Mouse (Mus musculus): Measurements from ENCODE around the gene Abi1. TPM values are rescaled to one million over a fixed set of nuclear protein-coding genes. Genes with fewer than 3 reads are reported as not detected.
A peak's percentile ranks its signal among the peaks of the same experiment; 100 is the strongest.

Abi1 gene
- 42.3 and 44.4 TPM in 2 replicates for polyA plus RNA-seq (2016; fragmentation: Nextera tagmentation; extraction: Ambion mirVana)

DNA sequence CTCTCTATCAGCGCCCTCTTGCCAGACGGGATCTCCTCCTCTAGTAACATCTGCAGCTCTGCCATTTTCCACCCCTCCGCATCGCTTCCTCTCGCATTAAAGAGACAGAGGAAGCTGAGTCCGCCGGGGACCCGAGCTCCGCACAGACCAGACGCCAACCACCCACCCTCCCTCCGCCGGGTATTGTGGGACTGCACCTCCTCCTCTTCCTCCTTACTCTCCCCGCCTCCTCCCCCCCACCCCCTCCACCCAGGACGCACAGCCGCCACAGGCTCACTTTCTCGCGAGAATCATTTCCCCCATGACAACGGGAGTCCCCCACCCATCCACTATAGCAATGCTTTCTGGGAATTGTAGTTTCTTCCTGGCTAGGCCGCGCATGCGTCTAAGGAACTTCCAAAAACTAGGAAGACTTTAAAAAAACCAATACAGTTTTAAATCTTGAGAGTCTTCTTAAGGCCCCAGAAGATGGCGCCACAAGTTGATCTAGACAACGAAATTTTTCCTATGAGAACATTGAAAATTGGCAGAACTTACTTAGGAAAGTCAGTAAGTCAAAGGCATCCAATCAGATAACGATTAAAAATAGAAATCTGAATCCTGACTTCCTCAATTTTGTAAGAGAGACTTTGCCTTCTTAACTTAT lies at the start of gene Abi1:
Gene Abi1 (minus strand): TSS at position 241 of the 646 bp plus-strand sequence.
- Histone ChIP-seq H3K36me3 (no peaks in the 10 kb centered on the region), H3K4me2 (replicated peaks) (peak within 1 kb of the TSS; percentile 81), H3K27me3 (no peaks in the 10 kb centered on the region), H3K27ac (peak within 1 kb of the TSS; percentile 97), H3K4me1 (0 out of 2 replicates have a peak, but pooled peaks cover 7% of the 10 kb centered on the region), H3K9ac (peak within 1 kb of the TSS; percentile 97), H3K9me3 (no peaks in the 10 kb centered on the region), H3K4me3 (peak within 1 kb of the TSS; percentile 95)
- ATAC-seq (ENCODE audit: insufficient number of reproducible peaks, insufficient read depth, low FRiP score, low TSS enrichment), result peak; percentile 97
- WGBS, result 3% methylated on average over 24 of the region's 24 CpGs

DNA sequence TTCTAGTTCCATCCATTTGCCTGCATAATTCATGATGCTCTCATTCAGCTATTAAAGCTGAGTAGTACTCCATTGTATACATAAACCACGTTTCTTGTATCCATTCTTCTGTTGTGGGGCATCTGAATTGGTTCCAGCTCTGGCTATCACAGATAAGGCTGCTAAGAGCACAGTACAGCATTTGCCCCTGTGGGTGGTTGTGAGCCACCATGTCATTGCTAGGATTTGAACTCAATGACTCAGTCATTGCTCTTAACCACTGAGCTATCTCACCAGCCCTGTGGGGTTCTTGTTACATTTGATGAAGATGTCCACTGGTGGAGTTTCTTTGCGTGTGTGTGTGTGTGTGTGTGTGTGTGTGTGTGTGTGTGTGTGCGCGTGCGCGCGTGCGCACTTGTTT lies 44.5 kb upstream of the Abi1 start:
- ATAC-seq (ENCODE audit: insufficient number of reproducible peaks, insufficient read depth, low FRiP score, low TSS enrichment), result no peak
- Histone ChIP-seq H3K27ac (no peak overlapping the region), H3K4me2 (replicated peaks) (no peak overlapping the region), H3K4me1 (no peaks in the 10 kb centered on the region), H3K9ac (no peak overlapping the region), H3K36me3 (peaks cover 22% of the 10 kb centered on the region), H3K9me3 (no peaks in the 10 kb centered on the region), H3K27me3 (no peaks in the 10 kb centered on the region), H3K4me3 (no peak overlapping the region)
- WGBS, result 96% methylated on average over 8 of the region's 8 CpGs

DNA sequence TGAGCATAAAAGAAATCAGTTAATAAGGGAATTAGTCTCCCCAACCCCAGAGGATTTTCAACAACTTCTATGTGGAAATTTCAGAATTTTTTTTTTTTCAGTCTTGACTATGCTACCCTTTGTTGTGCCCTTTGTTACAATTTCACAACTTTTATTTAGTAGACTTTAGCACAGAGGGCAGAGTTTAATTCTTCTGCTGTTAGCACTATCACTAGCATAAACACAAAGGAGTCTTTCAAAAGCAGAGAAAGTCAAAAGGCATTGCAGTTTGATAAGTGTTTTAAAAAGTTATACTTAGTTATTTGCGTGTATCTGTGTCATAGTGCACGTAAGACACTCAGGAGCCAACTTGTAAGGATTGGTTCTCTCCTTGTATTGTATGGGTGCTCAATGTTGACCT lies 38.5 kb upstream of the Abi1 start:
- Histone ChIP-seq H3K36me3 (peaks cover 30% of the 10 kb centered on the region), H3K9me3 (no peaks in the 10 kb centered on the region), H3K4me2 (replicated peaks) (no peak overlapping the region), H3K27me3 (no peaks in the 10 kb centered on the region), H3K4me3 (no peak overlapping the region), H3K4me1 (no peaks in the 10 kb centered on the region), H3K9ac (no peak overlapping the region), H3K27ac (no peak overlapping the region)
- ATAC-seq (ENCODE audit: insufficient number of reproducible peaks, insufficient read depth, low FRiP score, low TSS enrichment), result no peak
- WGBS, result 97% methylated on average over 2 of the region's 2 CpGs

DNA sequence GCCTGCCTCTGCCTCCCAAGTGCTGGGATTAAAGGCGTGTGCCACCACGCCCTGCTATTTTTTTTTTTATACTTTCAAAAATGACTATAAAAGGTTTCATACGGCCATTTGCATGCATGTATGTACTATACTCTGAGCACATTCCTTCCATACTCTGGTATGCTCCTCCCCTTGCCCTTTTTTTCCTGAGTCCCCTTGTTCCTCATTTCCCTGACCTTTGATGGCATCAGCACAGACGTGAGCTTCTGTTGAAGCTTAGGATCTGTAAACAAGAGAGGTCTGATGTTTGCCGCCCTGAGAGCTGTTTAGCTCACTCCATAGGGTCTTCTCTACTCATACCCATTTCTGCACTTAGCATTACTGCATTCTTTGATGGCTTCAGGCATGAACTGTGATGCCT lies 37.7 kb upstream of the Abi1 start:
- no peaks in the 10 kb centered on the region for H3K4me1 ChIP-seq
- no peak for ATAC-seq (ENCODE audit: insufficient number of reproducible peaks, insufficient read depth, low FRiP score, low TSS enrichment)
- H3K9ac ChIP-seq, result no peak overlapping the region
- H3K4me2 ChIP-seq (replicated peaks), result no peak overlapping the region
- no peak overlapping the region for H3K27ac ChIP-seq
- no peak overlapping the region for H3K4me3 ChIP-seq
- peaks cover 30% of the 10 kb centered on the region for H3K36me3 ChIP-seq
- no peaks in the 10 kb centered on the region for H3K9me3 ChIP-seq
- WGBS, result 84% methylated on average over 5 of the region's 5 CpGs
- no peaks in the 10 kb centered on the region for H3K27me3 ChIP-seq

- no peak for ATAC-seq (ENCODE audit: insufficient number of reproducible peaks, insufficient read depth, low FRiP score, low TSS enrichment)
- H3K27me3 ChIP-seq, result no peaks in the 10 kb centered on the region
- H3K9me3 ChIP-seq, result no peaks in the 10 kb centered on the region
- H3K9ac ChIP-seq, result no peak overlapping the region
- no peaks in the 10 kb centered on the region for H3K4me1 ChIP-seq
- H3K36me3 ChIP-seq, result peaks cover 30% of the 10 kb centered on the region
- H3K4me2 ChIP-seq (replicated peaks), result no peak overlapping the region
- H3K27ac ChIP-seq, result no peak overlapping the region
- no peak overlapping the region for H3K4me3 ChIP-seq
These were observed 36.7 kb upstream of the Abi1 start for GRCm38 (mm10) chr2:23076783-23077182.

DNA sequence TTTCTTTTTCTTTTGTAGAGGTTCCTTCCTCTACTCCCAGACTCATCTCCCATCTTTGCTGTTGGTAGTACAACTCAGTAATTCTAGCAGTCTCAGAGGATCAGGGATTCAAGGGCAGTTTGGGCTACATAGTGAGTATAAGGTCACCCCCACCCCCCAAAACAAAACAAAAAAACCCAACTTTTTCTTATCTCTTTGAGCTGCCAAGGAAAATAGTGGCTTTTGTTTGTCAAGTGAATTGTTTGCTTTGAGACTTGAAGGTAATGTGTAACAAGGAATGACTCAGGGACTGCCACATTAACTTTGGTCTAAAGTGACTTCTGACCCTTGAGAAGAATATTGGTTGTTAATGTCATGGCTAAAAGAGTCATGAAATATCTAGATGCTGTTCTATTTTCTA lies 35.8 kb upstream of the Abi1 start:
- Histone ChIP-seq H3K4me1 (no peaks in the 10 kb centered on the region), H3K36me3 (peaks cover 30% of the 10 kb centered on the region), H3K4me2 (replicated peaks) (no peak overlapping the region), H3K9ac (no peak overlapping the region), H3K27ac (no peak overlapping the region), H3K9me3 (no peaks in the 10 kb centered on the region), H3K27me3 (no peaks in the 10 kb centered on the region), H3K4me3 (no peak overlapping the region)
- no peak for ATAC-seq (ENCODE audit: insufficient number of reproducible peaks, insufficient read depth, low FRiP score, low TSS enrichment)

GRCm38 (mm10) chr2:23071406-23071805 lies 31.4 kb upstream of the Abi1 start:
- Histone ChIP-seq H3K36me3 (peaks cover 4% of the 10 kb centered on the region; the same call in 1 of the 2 replicates), H3K9ac (no peak overlapping the region), H3K9me3 (no peaks in the 10 kb centered on the region), H3K4me3 (no peak overlapping the region), H3K4me2 (replicated peaks) (no peak overlapping the region), H3K27me3 (no peaks in the 10 kb centered on the region), H3K4me1 (no peaks in the 10 kb centered on the region), H3K27ac (no peak overlapping the region)
- 83% methylated on average over 1 of the region's 1 CpGs for WGBS
- no peak for ATAC-seq (ENCODE audit: insufficient number of reproducible peaks, insufficient read depth, low FRiP score, low TSS enrichment)

- ATAC-seq (ENCODE audit: insufficient number of reproducible peaks, insufficient read depth, low FRiP score, low TSS enrichment), result no peak
- H3K27me3 ChIP-seq, result no peaks in the 10 kb centered on the region
- H3K4me2 ChIP-seq (replicated peaks), result no peak overlapping the region
- H3K4me1 ChIP-seq, result no peaks in the 10 kb centered on the region
- H3K9me3 ChIP-seq, result no peaks in the 10 kb centered on the region
- 93% methylated on average over 2 of the region's 2 CpGs for WGBS
- H3K9ac ChIP-seq, result no peak overlapping the region
- H3K4me3 ChIP-seq, result no peak overlapping the region
- no peak overlapping the region for H3K27ac ChIP-seq
- H3K36me3 ChIP-seq, result peaks cover 2% of the 10 kb centered on the region; the same call in 1 of the 2 replicates
These were observed 30.4 kb upstream of the Abi1 start for GRCm38 (mm10) chr2:23070491-23070890.

GRCm38 (mm10) chr2:23068894-23069744 lies 29.1 kb upstream of the Abi1 start:
- Histone ChIP-seq H3K4me2 (replicated peaks) (peak overlapping the region; percentile 96), H3K4me1 (no peaks in the 10 kb centered on the region), H3K9ac (peak overlapping the region; percentile 78), H3K27me3 (no peaks in the 10 kb centered on the region), H3K27ac (peak overlapping the region; percentile 94), H3K4me3 (peak overlapping the region; percentile 70), H3K36me3 (peaks cover 2% of the 10 kb centered on the region; the same call in 1 of the 2 replicates), H3K9me3 (no peaks in the 10 kb centered on the region)
- WGBS, result under 1% methylated on average over 50 of the region's 50 CpGs
- peak; percentile 90 for ATAC-seq (ENCODE audit: insufficient number of reproducible peaks, insufficient read depth, low FRiP score, low TSS enrichment)

- peak; percentile 74 for ATAC-seq (ENCODE audit: insufficient number of reproducible peaks, insufficient read depth, low FRiP score, low TSS enrichment)
- 0% methylated on average over 21 of the region's 21 CpGs for WGBS
- peak overlapping the region; percentile 78 for H3K9ac ChIP-seq
- peak overlapping the region; percentile 96 for H3K4me2 ChIP-seq (replicated peaks)
- H3K4me1 ChIP-seq, result no peaks in the 10 kb centered on the region
- H3K4me3 ChIP-seq, result peak overlapping the region; percentile 70
- H3K9me3 ChIP-seq, result no peaks in the 10 kb centered on the region
- peak overlapping the region; percentile 94 for H3K27ac ChIP-seq
- H3K36me3 ChIP-seq, result no peaks in the 10 kb centered on the region
- H3K27me3 ChIP-seq, result no peaks in the 10 kb centered on the region
These were observed 28.3 kb upstream of the Abi1 start for GRCm38 (mm10) chr2:23068370-23068737.

GRCm38 (mm10) chr2:23067552-23068369 lies 27.7 kb upstream of the Abi1 start, which contains the start of gene Acbd5:
TSS of gene Acbd5 (plus strand) at chr2:23068167.
- no peaks in the 10 kb centered on the region for H3K36me3 ChIP-seq
- ATAC-seq (ENCODE audit: insufficient number of reproducible peaks, insufficient read depth, low FRiP score, low TSS enrichment), result peak; percentile 95
- H3K9ac ChIP-seq, result peak within 1 kb of the TSS; percentile 78
- H3K4me2 ChIP-seq (replicated peaks), result peak within 1 kb of the TSS; percentile 96
- H3K4me3 ChIP-seq, result peak within 1 kb of the TSS; percentile 70
- peak within 1 kb of the TSS; percentile 94 for H3K27ac ChIP-seq
- no peaks in the 10 kb centered on the region for H3K4me1 ChIP-seq
- no peaks in the 10 kb centered on the region for H3K9me3 ChIP-seq
- WGBS, result 3% methylated on average over 34 of the region's 34 CpGs
- no peaks in the 10 kb centered on the region for H3K27me3 ChIP-seq

Measured in embryonic facial prominence, embryonic 12.5 days (tissue).